Comparison of ENCODE assay signal across 8 mouse cellular contexts in the genomic region with DNA sequence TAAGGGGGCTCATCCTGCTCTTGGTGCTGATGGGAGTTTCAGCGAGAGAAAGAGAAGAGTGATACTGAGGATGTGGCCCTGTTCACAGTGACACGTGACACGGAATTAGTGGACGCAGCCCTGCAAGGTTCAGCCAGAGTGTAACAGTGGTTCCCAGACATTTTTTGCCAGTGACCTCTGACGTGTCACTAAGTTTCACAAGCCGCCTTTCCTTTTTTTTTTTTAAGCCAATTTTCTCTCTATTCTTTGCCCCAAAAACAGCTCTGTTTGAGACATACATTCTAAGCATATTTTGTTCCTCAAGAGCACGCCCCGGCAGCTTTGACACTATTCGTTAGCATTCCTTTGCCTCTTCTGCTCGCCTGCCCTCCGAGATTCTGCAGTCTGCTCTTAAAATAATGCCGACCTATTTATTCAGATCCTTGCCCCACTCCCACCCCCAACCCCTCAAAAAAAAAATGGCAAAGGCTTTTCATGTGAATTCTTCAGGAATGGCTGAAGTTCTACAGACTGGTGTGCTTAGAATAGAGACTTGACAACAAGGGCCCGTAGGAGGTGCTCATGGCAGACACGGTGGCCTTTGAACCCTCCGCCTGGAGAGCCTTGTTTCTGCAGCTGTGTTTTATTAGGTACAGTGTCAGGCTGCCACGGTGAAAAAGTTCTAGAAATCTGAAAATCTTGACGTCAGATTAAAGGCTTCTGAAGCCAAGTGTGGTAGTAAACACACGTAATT.
DNase-seq lines count a peak whose midpoint lies in the region.

No protein-coding gene starts in this region.

- DNase-seq in gastrocnemius, adult 18-20 months (ENCODE audit: low spot score): peak; percentile 58
- no peak for DNase-seq in gastrocnemius, postnatal 36 days
- DNase-seq in fibroblast of lung, adult 2 months (ENCODE audit: low read depth): peak; percentile 35
- DNase-seq in kidney, adult 18-20 months: peak; percentile 44
- peak; percentile 75 for DNase-seq in lung, postnatal 36 days
- DNase-seq in thymus, postnatal 10 days (ENCODE audit: low spot score in 2 of 2): no peak
- DNase-seq in frontal cortex, postnatal 25 days (ENCODE audit: low spot score in 2 of 2): no peak
- DNase-seq in layer of hippocampus, adult 9-10 months (ENCODE audit: low spot score): no peak

- intact Hi-C loops in gastrocnemius, postnatal 36 days (cut with DNase I): no loop called here

Comparison
In these comparisons a context has a peak if more than half of its experiments do, and no peak if none do; other contexts are left out.
1. DNase-seq: peak in gastrocnemius, adult 18-20 months (single experiment), fibroblast of lung, adult 2 months (single experiment), kidney, adult 18-20 months (single experiment) and lung, postnatal 36 days (single experiment); none in gastrocnemius, postnatal 36 days (0 of 2), thymus, postnatal 10 days (0 of 2), frontal cortex, postnatal 25 days (0 of 2) and layer of hippocampus, adult 9-10 months (single experiment).